Mouse (Mus musculus): ENCODE measurements around the gene Sesn3. TPM values are rescaled to one million over a fixed set of nuclear protein-coding genes. Genes with fewer than 3 reads are reported as not detected.

Gene Sesn3
- polyA plus RNA-seq, 1 experiment, result 4.9 TPM

DNA sequence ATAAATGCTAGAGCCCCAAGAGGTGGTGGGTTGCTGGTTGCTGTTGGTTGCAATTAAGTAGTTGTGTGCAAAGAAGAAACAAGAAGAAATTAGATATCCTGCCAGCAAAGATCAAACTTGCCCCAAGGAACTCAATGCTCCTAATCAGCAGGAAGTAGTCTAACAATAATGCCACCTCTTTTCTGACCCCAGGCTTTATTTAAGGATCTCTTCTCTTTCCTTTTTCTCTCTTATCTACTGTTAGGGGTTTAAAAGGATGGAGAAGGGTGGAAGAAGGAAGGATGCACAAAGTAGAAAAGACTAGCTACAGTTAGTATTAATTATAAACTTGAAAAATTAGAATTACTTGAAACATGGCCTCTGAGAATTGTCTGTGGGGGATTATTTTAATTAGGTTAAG, 97.6 kb downstream of the Sesn3 start:
- Histone ChIP-seq H3ac (ENCODE audit: control insufficient read depth, insufficient read length, low read depth) (no peak overlapping the region), H3K36me3 (ENCODE audit: control insufficient read depth, insufficient read depth) (no peaks in the 10 kb centered on the region), H3K79me2 (ENCODE audit: control insufficient read depth, insufficient read depth) (no peaks in the 10 kb centered on the region), H3K79me3 (ENCODE audit: low read depth) (no peaks in the 10 kb centered on the region), H3K27me3 (ENCODE audit: control insufficient read depth, insufficient read depth, insufficient read length) (no peaks in the 10 kb centered on the region), H3K4me3 (ENCODE audit: insufficient read depth, poor library complexity, severe bottlenecking) (no peak overlapping the region)
- TF ChIP-seq CTCF (IDR thresholded peaks at IDR 0.05; ENCODE audit: control insufficient read depth, insufficient read depth, insufficient read length) (no peak), CEBPB (IDR thresholded peaks at IDR 0.05; ENCODE audit: low read depth) (no peak), MAX (IDR thresholded peaks at IDR 0.05) (no peak), FOSL1 (IDR thresholded peaks at IDR 0.05; ENCODE audit: insufficient read depth, low read length, poor library complexity, severe bottlenecking) (no peak), MYOD1 (IDR thresholded peaks at IDR 0.05; ENCODE audit: control insufficient read depth, insufficient read length, low read depth) (no peak), MYOG (IDR thresholded peaks at IDR 0.05; ENCODE audit: control insufficient read depth, extremely low read depth, insufficient read length) (no peak), USF1 (IDR thresholded peaks at IDR 0.05; ENCODE audit: low read depth) (no peak)

GRCm38 (mm10) chr9:14376149-14376548, 101.3 kb downstream of the Sesn3 start:
- Histone ChIP-seq H3ac (ENCODE audit: control insufficient read depth, insufficient read length, low read depth) (no peak overlapping the region), H3K79me2 (ENCODE audit: control insufficient read depth, insufficient read depth) (no peaks in the 10 kb centered on the region), H3K4me3 (ENCODE audit: insufficient read depth, poor library complexity, severe bottlenecking) (no peak overlapping the region), H3K36me3 (ENCODE audit: control insufficient read depth, insufficient read depth) (no peaks in the 10 kb centered on the region), H3K79me3 (ENCODE audit: low read depth) (no peaks in the 10 kb centered on the region), H3K27me3 (ENCODE audit: control insufficient read depth, insufficient read depth, insufficient read length) (no peaks in the 10 kb centered on the region)
- TF ChIP-seq MAX (IDR thresholded peaks at IDR 0.05) (no peak), FOSL1 (IDR thresholded peaks at IDR 0.05; ENCODE audit: insufficient read depth, low read length, poor library complexity, severe bottlenecking) (no peak), MYOG (IDR thresholded peaks at IDR 0.05; ENCODE audit: control insufficient read depth, extremely low read depth, insufficient read length) (no peak), USF1 (IDR thresholded peaks at IDR 0.05; ENCODE audit: low read depth) (no peak), CEBPB (IDR thresholded peaks at IDR 0.05; ENCODE audit: low read depth) (no peak), MYOD1 (IDR thresholded peaks at IDR 0.05; ENCODE audit: control insufficient read depth, insufficient read length, low read depth) (no peak)

DNA sequence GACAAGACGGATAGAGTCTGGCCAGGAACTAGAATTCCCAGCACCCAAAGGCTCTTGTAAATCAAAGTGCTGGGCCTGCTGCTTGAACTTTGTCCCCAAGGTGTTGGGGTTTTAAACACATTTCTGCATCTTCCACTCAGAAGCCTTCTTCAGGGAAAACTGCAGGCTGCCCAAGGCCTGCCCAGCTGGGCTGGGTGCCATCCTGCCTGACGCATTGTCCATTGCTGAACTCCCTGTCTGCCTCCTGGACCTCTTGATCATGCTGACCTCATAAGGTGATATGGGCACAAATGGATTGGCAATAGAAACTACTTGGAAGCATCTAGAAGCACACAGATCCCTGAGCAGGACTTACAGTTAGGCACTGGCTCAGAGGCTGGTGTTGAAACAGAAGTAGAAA, 103.3 kb downstream of the Sesn3 start:
- no peaks in the 10 kb centered on the region for H3K79me2 ChIP-seq (ENCODE audit: control insufficient read depth, insufficient read depth)
- H3K36me3 ChIP-seq (ENCODE audit: control insufficient read depth, insufficient read depth), result no peaks in the 10 kb centered on the region
- H3ac ChIP-seq (ENCODE audit: control insufficient read depth, insufficient read length, low read depth), result no peak overlapping the region
- H3K4me3 ChIP-seq (ENCODE audit: insufficient read depth, poor library complexity, severe bottlenecking), result no peak overlapping the region
- no peaks in the 10 kb centered on the region for H3K27me3 ChIP-seq (ENCODE audit: control insufficient read depth, insufficient read depth, insufficient read length)
- TF ChIP-seq FOSL1 (IDR thresholded peaks at IDR 0.05; ENCODE audit: insufficient read depth, low read length, poor library complexity, severe bottlenecking), result no peak
- no peak for TF ChIP-seq MYOD1 (IDR thresholded peaks at IDR 0.05; ENCODE audit: control insufficient read depth, insufficient read length, low read depth)
- TF ChIP-seq CEBPB (IDR thresholded peaks at IDR 0.05; ENCODE audit: low read depth), result no peak
- no peak for TF ChIP-seq CTCF (IDR thresholded peaks at IDR 0.05; ENCODE audit: control insufficient read depth, insufficient read depth, insufficient read length)
- no peak for TF ChIP-seq MAX (IDR thresholded peaks at IDR 0.05)
- TF ChIP-seq USF1 (IDR thresholded peaks at IDR 0.05; ENCODE audit: low read depth), result no peak
- TF ChIP-seq MYOG (IDR thresholded peaks at IDR 0.05; ENCODE audit: control insufficient read depth, extremely low read depth, insufficient read length), result no peak
- no peaks in the 10 kb centered on the region for H3K79me3 ChIP-seq (ENCODE audit: low read depth)

DNA sequence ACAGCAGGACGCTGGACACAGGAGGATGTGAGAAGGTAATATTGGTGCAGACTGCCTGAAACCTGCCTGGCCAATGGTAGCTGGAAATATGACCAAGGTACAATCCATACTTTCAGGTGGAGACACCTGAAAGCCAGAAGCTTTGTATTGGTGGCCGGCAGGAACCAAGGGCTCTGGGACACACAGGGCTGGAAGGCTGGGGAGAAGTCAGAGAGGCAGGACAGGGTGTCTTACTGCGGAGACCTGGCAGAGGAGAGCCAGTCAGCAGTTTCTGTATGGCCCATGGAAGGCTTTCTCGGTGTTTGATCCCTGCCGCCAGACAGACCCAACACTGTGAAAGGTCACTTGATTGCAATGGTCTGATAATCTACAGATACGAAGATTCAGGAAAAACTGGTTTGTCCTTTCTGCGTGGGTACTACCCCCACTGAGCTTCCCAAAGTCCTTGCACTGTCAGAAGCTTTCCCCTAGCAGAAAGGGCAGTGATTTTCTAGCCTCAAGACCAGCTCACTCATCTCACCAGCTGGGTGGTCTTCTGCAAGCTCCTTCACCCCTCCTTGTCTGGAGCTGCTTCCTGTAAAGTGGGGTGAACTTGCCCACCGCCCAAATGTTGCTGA, 105.0 kb downstream of the Sesn3 start:
- Histone ChIP-seq H3ac (ENCODE audit: control insufficient read depth, insufficient read length, low read depth) (no peak overlapping the region), H3K79me3 (ENCODE audit: low read depth) (no peaks in the 10 kb centered on the region), H3K79me2 (ENCODE audit: control insufficient read depth, insufficient read depth) (no peaks in the 10 kb centered on the region), H3K4me3 (ENCODE audit: insufficient read depth, poor library complexity, severe bottlenecking) (no peak overlapping the region), H3K27me3 (ENCODE audit: control insufficient read depth, insufficient read depth, insufficient read length) (no peaks in the 10 kb centered on the region), H3K36me3 (ENCODE audit: control insufficient read depth, insufficient read depth) (no peaks in the 10 kb centered on the region)
- TF ChIP-seq USF1 (IDR thresholded peaks at IDR 0.05; ENCODE audit: low read depth), result no peak
- no peak for TF ChIP-seq MYOD1 (IDR thresholded peaks at IDR 0.05; ENCODE audit: control insufficient read depth, insufficient read length, low read depth)
- no peak for TF ChIP-seq MAX (IDR thresholded peaks at IDR 0.05)
- TF ChIP-seq FOSL1 (IDR thresholded peaks at IDR 0.05; ENCODE audit: insufficient read depth, low read length, poor library complexity, severe bottlenecking), result no peak
- TF ChIP-seq CTCF (IDR thresholded peaks at IDR 0.05; ENCODE audit: control insufficient read depth, insufficient read depth, insufficient read length), result no peak
- no peak for TF ChIP-seq CEBPB (IDR thresholded peaks at IDR 0.05; ENCODE audit: low read depth)
- no peak for TF ChIP-seq MYOG (IDR thresholded peaks at IDR 0.05; ENCODE audit: control insufficient read depth, extremely low read depth, insufficient read length)

GRCm38 (mm10) chr9:14380386-14381285, 105.8 kb downstream of the Sesn3 start:
- no peaks in the 10 kb centered on the region for H3K27me3 ChIP-seq (ENCODE audit: control insufficient read depth, insufficient read depth, insufficient read length)
- no peaks in the 10 kb centered on the region for H3K79me2 ChIP-seq (ENCODE audit: control insufficient read depth, insufficient read depth)
- no peaks in the 10 kb centered on the region for H3K79me3 ChIP-seq (ENCODE audit: low read depth)

More at GRCm38 (mm10) chr9:14380386-14381285, 105.8 kb downstream of the Sesn3 start:
- H3K4me3 ChIP-seq (ENCODE audit: insufficient read depth, poor library complexity, severe bottlenecking), result peak overlapping the region; percentile 44
- peak overlapping the region; percentile 74 for H3ac ChIP-seq (ENCODE audit: control insufficient read depth, insufficient read length, low read depth)
- no peaks in the 10 kb centered on the region for H3K36me3 ChIP-seq (ENCODE audit: control insufficient read depth, insufficient read depth)
- no peak for TF ChIP-seq FOSL1 (IDR thresholded peaks at IDR 0.05; ENCODE audit: insufficient read depth, low read length, poor library complexity, severe bottlenecking)
- no peak for TF ChIP-seq CEBPB (IDR thresholded peaks at IDR 0.05; ENCODE audit: low read depth)
- peak; percentile 58 for TF ChIP-seq MYOD1 (IDR thresholded peaks at IDR 0.05; ENCODE audit: control insufficient read depth, insufficient read length, low read depth)

Data from C2C12 (cell line).